Mouse (Mus musculus): ENCODE measurements at regions not wholly inside any gene's neighbourhood (a gene's known extent, or its start where the extent isn't known, plus 50 kb on each side); places are given as distances from the start of the nearest gene placed in this dataset.

GRCm38 (mm10) chr5:39841186-39841585, 85.9 kb upstream of the Hs3st1 start:
- in situ Hi-C loops (cut with MboI) = no loop called here

DNA sequence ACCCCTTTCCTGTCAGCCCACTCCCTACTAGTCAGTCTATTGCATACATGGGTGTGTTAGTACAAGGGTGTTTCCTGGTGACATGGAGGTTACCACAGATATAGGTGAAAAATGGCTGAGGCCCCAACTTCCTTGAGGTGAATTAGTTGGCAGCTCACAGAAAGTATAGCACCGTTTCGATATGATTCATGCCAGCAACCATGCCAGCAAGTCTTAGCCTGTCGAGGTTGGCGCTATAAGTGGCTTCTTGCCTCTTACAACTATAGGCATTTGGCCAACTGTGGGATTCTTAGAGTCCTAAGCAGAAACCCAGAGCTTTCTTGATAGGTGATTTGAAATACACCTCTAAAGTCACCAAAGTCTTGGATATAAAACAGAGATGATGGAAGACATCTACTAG, 85.3 kb upstream of the Hs3st1 start:
- in situ Hi-C loops (cut with MboI) = no loop called here

DNA sequence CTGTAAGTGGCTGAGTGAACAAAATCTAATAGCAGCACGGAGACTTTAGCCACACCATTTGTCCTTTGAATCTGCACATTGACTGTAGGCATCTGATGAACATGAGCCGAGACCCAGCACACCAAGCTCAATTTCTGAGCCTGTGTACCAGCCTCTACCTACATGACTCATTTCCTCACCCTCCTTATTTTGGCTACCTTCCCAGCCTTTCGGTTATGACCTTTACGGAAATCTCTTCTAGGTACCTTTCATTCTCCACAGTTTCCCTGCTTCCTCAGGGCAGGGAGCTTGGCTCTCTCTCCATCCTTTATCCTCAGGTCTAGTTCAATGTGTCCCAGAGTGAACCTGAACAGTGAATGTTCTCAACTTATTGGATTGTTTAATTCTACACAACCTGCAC, 77.3 kb upstream of the Hs3st1 start:
- in situ Hi-C loops (cut with MboI) = no loop called here

- in situ Hi-C loops (cut with MboI) = no loop called here
Measured at GRCm38 (mm10) chr5:39824680-39825079, 69.4 kb upstream of the Hs3st1 start.

DNA sequence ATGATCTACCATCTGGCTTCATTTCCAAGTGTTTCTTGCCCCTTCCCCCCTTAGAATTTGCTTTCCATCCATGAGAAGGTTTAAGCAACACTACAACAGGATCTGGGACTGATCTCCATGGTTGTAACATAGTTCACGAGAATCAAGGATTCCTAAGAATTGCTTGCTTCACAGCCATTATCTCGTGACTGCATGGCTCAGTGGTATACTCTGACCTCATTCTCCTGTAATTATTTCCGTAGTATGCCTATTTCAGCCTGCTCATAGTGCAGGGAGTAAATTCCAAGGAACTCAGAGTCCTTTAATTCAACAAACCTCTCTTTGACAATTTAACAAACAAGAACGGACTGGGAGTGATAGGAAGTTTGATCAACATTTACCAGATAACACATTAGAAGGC, 51.4 kb upstream of the Hs3st1 start:
- in situ Hi-C loops (cut with MboI) = no loop called here

All from mature B cell (primary cell).